Comparison of ENCODE assay signal across 9 mouse cellular contexts in genomic region chr10:22819239-22819870, GRCm38 (mm10). TPM values are rescaled to one million over a fixed set of nuclear protein-coding genes. Genes with fewer than 3 reads are reported as not detected.
DNase-seq lines count a peak whose midpoint lies in the region; ATAC-seq and TF ChIP-seq lines count a peak whose summit lies in the region.
"Had no signal": no experiment of that assay in that cellular context is flagged by ENCODE, and none has a peak within 500 bp of the region (broad histone marks: within the 10 kb centered on the region; RNA-seq: fewer than 3 reads in every experiment).

No protein-coding gene starts in this region.

- H3K4me2 ChIP-seq in midbrain, postnatal 0 days (ENCODE audit: low read depth, low read length, poor library complexity, severe bottlenecking): no peak overlapping the region
- peak overlapping the region; percentile 60 for H3K4me2 ChIP-seq in heart, embryonic 14.5 days (ENCODE audit: low read length)
- H3K4me2 ChIP-seq in liver, embryonic 16.5 days (ENCODE audit: low read depth, low read length): no peak overlapping the region

- under 1% methylated on average over 42 of the region's 42 CpGs for WGBS in midbrain, embryonic 10.5 days
- WGBS in midbrain, postnatal 0 days: 2% methylated on average over 40 of the region's 42 CpGs
- 1% methylated on average over 41 of the region's 42 CpGs for WGBS in heart, embryonic 14.5 days
- 2% methylated on average over 42 of the region's 42 CpGs for WGBS in liver, embryonic 16.5 days (ENCODE audit: insufficient replicate concordance)

- DNase-seq in midbrain, embryonic 10.5 days (ENCODE audit: low spot score): peak; percentile 67
- DNase-seq in midbrain, postnatal 0 days (ENCODE audit: low spot score): no peak
- peak; percentile 56 for DNase-seq in testis, postnatal 10 days (ENCODE audit: low spot score)
- DNase-seq in adrenal gland, postnatal 10 days: no peak
- DNase-seq in left cerebral cortex, postnatal 4 days: no peak
- no peak for DNase-seq in urinary bladder, postnatal 14 days (ENCODE audit: low spot score)

- no peaks in the 10 kb centered on the region for H3K9me3 ChIP-seq in midbrain, embryonic 10.5 days (replicated peaks)
- H3K9me3 ChIP-seq in midbrain, postnatal 0 days (ENCODE audit: low read length): no peaks in the 10 kb centered on the region
- no peaks in the 10 kb centered on the region for H3K9me3 ChIP-seq in heart, embryonic 14.5 days (ENCODE audit: control insufficient read depth, low read length)
- H3K9me3 ChIP-seq in liver, embryonic 16.5 days (replicated peaks; ENCODE audit: control insufficient read depth, low read length): no peaks in the 10 kb centered on the region

- peak overlapping the region; percentile 36 for H3K4me3 ChIP-seq in midbrain, embryonic 10.5 days
- H3K4me3 ChIP-seq in midbrain, postnatal 0 days (ENCODE audit: low read depth, low read length): no peak overlapping the region
- H3K4me3 ChIP-seq in heart, embryonic 14.5 days (ENCODE audit: control insufficient read depth in 1 of 2, insufficient read depth in 1 of 2, low read depth in 1 of 2, low read length in 2 of 2): peak overlapping the region; percentile 44 to 51
- peak overlapping the region; percentile 3 for H3K4me3 ChIP-seq in liver, embryonic 16.5 days (ENCODE audit: low read depth, low read length)

- TF ChIP-seq CTCF in midbrain, postnatal 0 days (IDR thresholded peaks at IDR 0.05): no peak

- intact Hi-C loops in left cerebral cortex, postnatal 4 days (cut with DNase I): no loop called here

- H3K4me1 ChIP-seq in midbrain, embryonic 10.5 days: peaks cover 21% of the 10 kb centered on the region
- H3K4me1 ChIP-seq in midbrain, postnatal 0 days (ENCODE audit: insufficient read depth, low read length): no peaks in the 10 kb centered on the region
- peaks cover 2 to 9% of the 10 kb centered on the region in 2 experiments; a peak in 3 of 4 replicates for H3K4me1 ChIP-seq in heart, embryonic 14.5 days (ENCODE audit: control insufficient read depth in 2 of 2, insufficient read depth in 2 of 2, low read length in 2 of 2)
- no peaks in the 10 kb centered on the region for H3K4me1 ChIP-seq in liver, embryonic 16.5 days (ENCODE audit: control insufficient read depth, low read depth, low read length)

- H3K9ac ChIP-seq in midbrain, postnatal 0 days (replicated peaks; ENCODE audit: low read length, poor library complexity, severe bottlenecking): no peak overlapping the region
- H3K9ac ChIP-seq in heart, embryonic 14.5 days (ENCODE audit: low read length): peak overlapping the region; percentile 73
- no peak overlapping the region for H3K9ac ChIP-seq in liver, embryonic 16.5 days (ENCODE audit: low read depth, low read length)

- ATAC-seq in midbrain, postnatal 0 days (ENCODE audit: low FRiP score): no peak
- no peak for ATAC-seq in heart, embryonic 14.5 days (ENCODE audit: insufficient number of reproducible peaks, insufficient read depth, low FRiP score, low read depth)
- ATAC-seq in liver, embryonic 16.5 days (ENCODE audit: low read depth): no peak
- ATAC-seq: activated CD4-positive, CD25-positive, alpha-beta regulatory T cell, adult 4 months had no signal

- no peaks in the 10 kb centered on the region for H3K36me3 ChIP-seq in midbrain, embryonic 10.5 days
- H3K36me3 ChIP-seq in midbrain, postnatal 0 days (ENCODE audit: insufficient read depth, low read length): no peaks in the 10 kb centered on the region
- H3K36me3 ChIP-seq in heart, embryonic 14.5 days (ENCODE audit: control insufficient read depth, insufficient read depth, low read length): no peaks in the 10 kb centered on the region
- no peaks in the 10 kb centered on the region for H3K36me3 ChIP-seq in liver, embryonic 16.5 days (ENCODE audit: control insufficient read depth, insufficient read depth)

- H3K27ac ChIP-seq in midbrain, embryonic 10.5 days (replicated peaks): no peak overlapping the region
- no peak overlapping the region for H3K27ac ChIP-seq in midbrain, postnatal 0 days (ENCODE audit: low read depth, low read length)
- peak overlapping the region; percentile 50 to 79 for H3K27ac ChIP-seq in heart, embryonic 14.5 days (replicated peaks in 1 of 2; ENCODE audit: control insufficient read depth in 1 of 2, insufficient read depth in 1 of 2, low read depth in 2 of 2, low read length in 2 of 2)
- no peak overlapping the region for H3K27ac ChIP-seq in liver, embryonic 16.5 days (ENCODE audit: low read length)

- peaks cover 99% of the 10 kb centered on the region for H3K27me3 ChIP-seq in midbrain, embryonic 10.5 days (ENCODE audit: low read depth, poor library complexity, severe bottlenecking)
- H3K27me3 ChIP-seq in midbrain, postnatal 0 days (ENCODE audit: insufficient read depth, low read length): peaks cover 74% of the 10 kb centered on the region
- peaks cover 73% of the 10 kb centered on the region for H3K27me3 ChIP-seq in heart, embryonic 14.5 days (ENCODE audit: control insufficient read depth, insufficient read depth, low read length)
- peaks cover 67% of the 10 kb centered on the region for H3K27me3 ChIP-seq in liver, embryonic 16.5 days (ENCODE audit: control insufficient read depth, insufficient read depth, low read depth, low read length)

RNA-seq across cellular contexts. Expression of gene Tcf21, which starts 0.6 kb away (rescaled TPM):
- not detected in 2 replicates for polyA plus RNA-seq in midbrain, embryonic 10.5 days (2016; fragmentation: Nextera tagmentation; extraction: Ambion mirVana)
- total RNA-seq in midbrain, postnatal 0 days (2014; rRNA removed): not detected in 2 replicates
- polyA plus RNA-seq in midbrain, postnatal 0 days (2015; fragmentation: Nextera tagmentation; extraction: Ambion mirVana): not detected in 2 replicates
- polyA plus RNA-seq in heart, embryonic 14.5 days (2014; fragmentation: Nextera tagmentation; extraction: Ambion mirVana): 65.2 and 71.6 TPM in 2 replicates
- 4.7 and 5.5 TPM in 2 replicates for polyA plus RNA-seq in liver, embryonic 16.5 days (2015; fragmentation: Nextera tagmentation; extraction: Ambion mirVana)
- total RNA-seq in adrenal gland, postnatal 10 days (2021): 10 to 100 TPM; 16.5 to 17.0 TPM
- total RNA-seq in left cerebral cortex, postnatal 4 days (2021): not detected
- polyA plus RNA-seq: activated CD4-positive, CD25-positive, alpha-beta regulatory T cell, adult 4 months had no signal

Comparison
In these comparisons a context has a peak if more than half of its experiments do, and no peak if none do; other contexts are left out.
1. DNase-seq: peak in midbrain, embryonic 10.5 days (single experiment) and testis, postnatal 10 days (single experiment); none in midbrain, postnatal 0 days (single experiment), adrenal gland, postnatal 10 days (single experiment), left cerebral cortex, postnatal 4 days (single experiment) and urinary bladder, postnatal 14 days (single experiment).
2. H3K27ac ChIP-seq: peak in heart, embryonic 14.5 days (2 of 2); none in midbrain, embryonic 10.5 days (single experiment), midbrain, postnatal 0 days (single experiment) and liver, embryonic 16.5 days (single experiment).
3. RNA of gene Tcf21, which starts 0.6 kb away (polyA plus RNA-seq): 65.2 to 71.6 TPM in heart, embryonic 14.5 days; 4.7 to 5.5 TPM in liver, embryonic 16.5 days, not detected in midbrain, embryonic 10.5 days and not detected in midbrain, postnatal 0 days; every median in the first group is over 10 times any median in the second.